Mouse (Mus musculus) embryonic facial prominence, embryonic 15.5 days (tissue): ENCODE data around the gene Gpr62. TPM values are rescaled to one million over a fixed set of nuclear protein-coding genes. Genes with fewer than 3 reads are reported as not detected.
A peak's percentile ranks its signal among the peaks of the same experiment; 100 is the strongest.

ENCODE experiments used
- ATAC-seq: fragments of 200-750 bp; cut with Nextera tagmentation; 2 replicates; pipeline ENCODE4 v1.8.0; 2017; ENCODE audit warnings: low read depth, moderate TSS enrichment; ENCODE audit not compliant: insufficient number of reproducible peaks, low FRiP score, low TSS enrichment
- H3K27ac ChIP-seq: fragments of 300-500 bp; sonication (generic); replicated peaks from 2 replicates; pipeline ENCODE4 v1.5.1; 2015; ENCODE audit warnings: mild to moderate bottlenecking, inconsistent platforms
- H3K27me3 ChIP-seq: fragments of 300-500 bp; sonication (generic); 2 replicates; pipeline ENCODE4 v1.6.1; 2015; ENCODE audit warnings: inconsistent platforms
- H3K36me3 ChIP-seq: fragments of 300-500 bp; sonication (generic); 2 replicates; pipeline ENCODE4 v1.6.1; 2015; ENCODE audit warnings: mild to moderate bottlenecking, inconsistent platforms
- H3K4me1 ChIP-seq: fragments of 300-500 bp; sonication (generic); 2 replicates; pipeline ENCODE4 v1.6.1; 2015; ENCODE audit warnings: inconsistent platforms
- H3K4me2 ChIP-seq: fragments of 300-500 bp; sonication (generic); replicated peaks from 2 replicates; pipeline ENCODE4 v1.6.1; 2015; ENCODE audit warnings: mild to moderate bottlenecking, inconsistent platforms
- H3K4me3 ChIP-seq: fragments of 300-500 bp; sonication (generic); replicated peaks from 2 replicates; pipeline ENCODE4 v1.5.1; 2015; ENCODE audit warnings: mild to moderate bottlenecking, inconsistent platforms
- H3K9ac ChIP-seq: fragments of 300-500 bp; sonication (generic); 2 replicates; pipeline ENCODE4 v1.6.1; 2015; ENCODE audit warnings: inconsistent platforms
- H3K9me3 ChIP-seq: fragments of 300-500 bp; sonication (generic); replicated peaks from 2 replicates; pipeline ENCODE4 v1.6.1; 2016; ENCODE audit warnings: inconsistent platforms
- WGBS: fragments of 180-500 bp; shearing (Covaris S2); methylation state at CpG from one replicate; pipeline ENCODE4 v1.1.7; 2015; 5-methylcytosine and 5-hydroxymethylcytosine counted together
- polyA plus RNA-seq: library from polyadenylated mRNA; unstranded; fragments of >200 nt; fragmentation: Nextera tagmentation; extraction: Ambion mirVana; gene quantifications from 2 replicates; pipeline ENCODE4 v1.2.1, GENCODE M21; 2015

Gene Gpr62
- polyA plus RNA-seq, 1 experiment from 2014 or later = 0.57 TPM

DNA sequence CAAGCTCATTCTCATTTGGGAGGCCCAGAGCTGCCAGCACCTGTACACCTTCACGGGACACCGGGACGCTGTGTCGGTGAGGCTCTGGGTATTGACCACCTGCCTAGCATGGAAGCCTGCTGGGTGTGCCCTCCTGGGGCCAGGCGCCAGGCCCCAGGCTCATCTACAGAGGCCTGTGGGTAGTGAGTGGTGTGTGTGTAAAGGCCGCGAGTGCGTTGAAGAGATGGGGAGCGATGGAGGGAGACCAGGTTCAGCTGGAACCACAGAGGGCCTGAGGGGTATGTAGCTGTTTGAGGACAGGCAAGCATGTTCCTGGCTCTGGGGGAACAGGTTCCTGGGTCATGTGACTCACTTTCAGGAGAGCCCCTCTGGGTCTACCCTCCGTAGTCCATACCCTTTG, 17.4 kb upstream of the Gpr62 start:
- no peak overlapping the region for H3K4me2 ChIP-seq
- no peaks in the 10 kb centered on the region for H3K9me3 ChIP-seq
- H3K9ac ChIP-seq = no peak overlapping the region
- no peak overlapping the region for H3K27ac ChIP-seq
- H3K4me3 ChIP-seq = no peak overlapping the region
- H3K36me3 ChIP-seq = peaks cover 58% of the 10 kb centered on the region
- H3K27me3 ChIP-seq = no peaks in the 10 kb centered on the region
- no peak for ATAC-seq
- peaks cover 3% of the 10 kb centered on the region for H3K4me1 ChIP-seq
- 96% methylated on average over 10 of the region's 10 CpGs for WGBS

DNA sequence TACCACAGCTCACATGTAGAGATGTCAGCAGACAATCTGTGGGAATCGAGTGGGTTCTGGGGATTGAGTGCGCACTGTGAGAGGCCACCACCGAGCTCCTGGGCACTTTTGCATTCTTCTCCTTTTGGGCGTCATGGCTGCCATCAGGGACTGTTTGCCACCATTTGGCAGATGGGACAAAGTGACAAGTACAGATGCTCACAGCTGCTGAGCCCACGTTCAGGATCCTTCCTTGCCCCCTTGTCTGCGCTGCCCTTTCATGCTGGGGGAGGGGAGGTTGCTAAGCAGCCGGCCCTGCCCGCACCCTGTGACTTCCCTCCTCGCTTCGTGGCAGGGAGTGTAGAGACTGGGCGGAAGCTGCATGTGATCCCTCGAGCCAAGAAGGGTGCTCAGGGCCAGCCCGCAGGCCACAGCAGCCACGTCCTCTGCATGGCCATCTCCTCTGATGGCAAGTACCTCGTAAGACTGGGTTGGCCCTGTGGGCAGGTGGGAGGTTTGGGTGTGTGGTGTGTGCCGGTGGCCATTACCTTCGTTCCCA, 16.9 kb upstream of the Gpr62 start:
- no peak overlapping the region for H3K27ac ChIP-seq
- H3K36me3 ChIP-seq = peaks cover 58% of the 10 kb centered on the region
- H3K4me1 ChIP-seq = peaks cover 8% of the 10 kb centered on the region
- H3K4me2 ChIP-seq = no peak overlapping the region
- H3K27me3 ChIP-seq = no peaks in the 10 kb centered on the region
- ATAC-seq = no peak
- no peak overlapping the region for H3K9ac ChIP-seq
- WGBS = 84% methylated on average over 17 of the region's 17 CpGs
- no peaks in the 10 kb centered on the region for H3K9me3 ChIP-seq
- H3K4me3 ChIP-seq = no peak overlapping the region

DNA sequence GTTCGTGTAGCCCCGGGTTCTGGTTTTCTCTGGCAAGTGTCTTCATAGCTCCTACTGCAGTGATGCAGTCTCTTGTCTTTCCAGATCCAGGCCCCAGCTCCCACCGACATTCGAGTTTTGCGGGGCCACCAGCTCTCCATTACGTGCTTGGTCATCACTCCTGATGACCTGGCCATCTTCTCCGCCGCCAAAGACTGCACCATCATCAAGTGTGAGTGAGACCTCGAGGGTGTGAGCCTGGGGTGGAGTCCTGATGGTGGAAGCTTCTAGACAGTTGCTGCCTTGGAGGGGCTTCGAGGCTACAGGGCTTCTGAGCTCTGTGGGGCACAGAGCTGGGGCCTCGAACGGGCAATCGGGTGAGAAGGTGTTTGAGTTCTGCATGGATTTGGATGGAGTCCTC, 15.9 kb upstream of the Gpr62 start:
- peaks cover 58% of the 10 kb centered on the region for H3K36me3 ChIP-seq
- H3K4me1 ChIP-seq = peaks cover 9% of the 10 kb centered on the region
- H3K9me3 ChIP-seq = no peaks in the 10 kb centered on the region
- no peak overlapping the region for H3K9ac ChIP-seq
- ATAC-seq = no peak
- H3K4me2 ChIP-seq = no peak overlapping the region
- H3K27me3 ChIP-seq = no peaks in the 10 kb centered on the region
- no peak overlapping the region for H3K4me3 ChIP-seq
- no peak overlapping the region for H3K27ac ChIP-seq
- 95% methylated on average over 13 of the region's 13 CpGs for WGBS

DNA sequence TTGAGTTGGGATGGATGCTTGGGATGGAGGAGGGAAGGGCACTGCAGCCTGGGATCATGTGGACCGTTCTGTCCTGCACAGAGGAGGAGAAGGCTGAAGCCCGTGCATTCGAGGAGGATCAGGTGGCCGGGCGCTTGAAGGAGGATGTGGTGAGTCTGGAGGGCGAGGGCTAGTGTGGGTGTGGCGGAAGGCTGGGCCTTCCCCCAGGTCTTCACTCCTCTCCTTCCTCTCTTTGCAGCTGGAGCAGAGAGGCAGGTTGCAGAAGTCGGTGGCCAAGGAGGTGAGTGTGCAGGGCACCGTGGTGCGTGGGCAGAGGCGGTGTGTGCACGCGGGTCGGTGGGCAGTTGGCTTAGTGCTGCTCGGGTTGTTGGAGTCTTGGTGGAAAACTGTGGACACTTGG, 15.3 kb upstream of the Gpr62 start:
- peaks cover 54% of the 10 kb centered on the region for H3K36me3 ChIP-seq

DNA sequence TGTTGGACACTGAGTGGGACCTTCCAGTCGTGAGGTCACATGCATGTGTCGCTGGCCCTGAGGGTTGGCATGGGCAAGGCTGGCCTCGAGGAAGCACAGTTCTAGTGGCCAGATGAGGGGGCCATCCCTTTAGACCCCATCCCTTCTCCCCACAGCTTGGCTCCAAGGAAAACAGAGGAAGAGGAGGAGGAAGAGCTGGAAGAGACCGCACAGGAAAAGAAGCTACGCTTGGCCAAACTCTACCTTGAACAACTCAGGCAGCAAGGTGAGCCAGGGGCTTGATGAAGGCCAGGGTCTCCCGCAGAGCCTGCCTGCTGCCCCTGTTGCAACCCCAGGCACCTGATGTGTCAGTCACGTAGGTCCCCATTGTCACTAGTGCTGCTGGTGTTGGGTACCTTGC, 14.8 kb upstream of the Gpr62 start:
- Histone ChIP-seq H3K9ac (no peak overlapping the region), H3K9me3 (no peaks in the 10 kb centered on the region), H3K36me3 (peaks cover 49% of the 10 kb centered on the region), H3K27ac (no peak overlapping the region), H3K4me3 (no peak overlapping the region), H3K4me2 (no peak overlapping the region), H3K27me3 (no peaks in the 10 kb centered on the region), H3K4me1 (peaks cover 20% of the 10 kb centered on the region)
- no peak for ATAC-seq
- 94% methylated on average over 7 of the region's 7 CpGs for WGBS

More for the DNA sequence above, 15.3 kb upstream of the Gpr62 start:
- peaks cover 15% of the 10 kb centered on the region for H3K4me1 ChIP-seq
- 89% methylated on average over 15 of the region's 15 CpGs for WGBS
- H3K27me3 ChIP-seq = no peaks in the 10 kb centered on the region
- no peaks in the 10 kb centered on the region for H3K9me3 ChIP-seq
- no peak overlapping the region for H3K9ac ChIP-seq
- H3K27ac ChIP-seq = no peak overlapping the region
- no peak overlapping the region for H3K4me2 ChIP-seq
- no peak overlapping the region for H3K4me3 ChIP-seq
- no peak for ATAC-seq

DNA sequence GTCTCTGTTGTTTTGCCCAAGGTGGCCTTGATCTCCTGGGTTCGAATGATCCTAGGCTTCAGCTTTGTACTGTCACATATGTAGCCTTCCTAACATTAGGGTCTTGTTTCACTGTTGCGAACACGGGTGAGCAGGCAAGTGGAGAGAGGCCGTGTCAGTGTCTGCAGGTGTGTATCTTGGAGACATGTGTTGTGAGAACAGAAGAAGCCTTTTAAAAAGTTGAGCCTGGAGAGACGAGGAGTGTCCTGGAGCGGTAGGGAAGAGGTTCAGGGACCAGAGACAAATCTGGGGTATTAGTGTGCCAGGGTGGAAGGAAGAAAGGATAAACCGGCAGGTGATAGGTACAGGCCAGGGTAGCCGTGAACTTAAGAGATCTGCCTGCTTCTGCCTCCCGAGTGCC, 12.4 kb upstream of the Gpr62 start:
- Histone ChIP-seq H3K36me3 (peaks cover 26% of the 10 kb centered on the region), H3K4me3 (peak overlapping the region; percentile 81), H3K9ac (peak overlapping the region; percentile 66), H3K4me1 (peaks cover 42% of the 10 kb centered on the region), H3K27me3 (no peaks in the 10 kb centered on the region), H3K27ac (no peak overlapping the region), H3K9me3 (no peaks in the 10 kb centered on the region), H3K4me2 (peak overlapping the region; percentile 88)
- ATAC-seq = no peak
- 76% methylated on average over 9 of the region's 9 CpGs for WGBS

DNA sequence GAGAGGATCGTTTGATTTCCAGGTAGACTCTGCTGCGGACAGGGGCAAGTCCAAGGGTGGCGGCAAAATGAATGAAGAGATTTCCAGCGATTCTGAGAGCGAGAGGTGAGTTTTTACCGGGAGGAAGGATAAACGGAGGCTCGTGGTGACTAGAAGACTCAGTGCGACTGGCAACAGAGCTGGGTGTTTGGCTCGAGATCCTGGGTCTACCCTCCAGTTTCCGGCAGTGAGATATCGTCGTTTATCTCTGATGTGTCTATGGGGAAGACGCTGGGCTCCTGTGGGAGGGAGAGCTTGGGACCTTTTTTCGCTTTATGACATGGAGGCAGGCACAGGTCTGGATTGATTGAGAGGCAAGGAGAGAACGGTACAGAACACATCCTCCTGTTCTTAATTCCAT, 11.9 kb upstream of the Gpr62 start:
- Histone ChIP-seq H3K27me3 (no peaks in the 10 kb centered on the region), H3K4me1 (peaks cover 42% of the 10 kb centered on the region), H3K4me2 (peak overlapping the region; percentile 88), H3K9me3 (no peaks in the 10 kb centered on the region), H3K9ac (peak overlapping the region; percentile 66), H3K27ac (no peak overlapping the region), H3K4me3 (peak overlapping the region; percentile 81), H3K36me3 (peaks cover 21% of the 10 kb centered on the region)
- no peak for ATAC-seq
- 2% methylated on average over 16 of the region's 16 CpGs for WGBS

DNA sequence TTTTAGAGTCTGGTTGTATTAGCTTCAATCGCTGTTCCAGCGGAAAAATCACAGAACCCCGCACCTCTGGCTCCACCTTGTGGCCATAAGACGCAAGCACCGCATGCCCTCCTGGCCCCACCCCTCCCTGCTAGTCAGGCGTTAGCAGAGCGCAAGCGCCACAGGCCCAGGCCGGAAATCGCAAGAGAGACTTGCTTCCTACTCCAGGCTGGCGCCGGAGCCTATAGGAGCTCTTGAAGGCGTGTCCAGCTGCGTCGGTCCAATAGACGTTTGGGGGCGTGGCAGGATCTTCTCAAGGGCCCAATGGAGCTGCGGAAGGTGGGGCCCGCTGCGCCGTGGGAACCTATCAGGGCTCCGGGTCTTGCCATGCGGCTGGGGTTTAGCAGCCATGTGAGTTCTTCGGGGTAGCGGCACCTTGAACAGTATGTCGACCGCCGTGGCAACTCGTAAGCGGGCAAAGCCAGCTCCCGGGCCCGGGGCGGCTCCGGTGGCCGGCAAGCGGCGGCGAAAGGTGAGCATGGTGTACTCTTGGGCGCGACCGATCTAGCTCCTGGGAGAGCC, 11.3 kb upstream of the Gpr62 start, which contains the start of gene Parp3:
Gene Parp3 (minus strand): TSS at position 26 of the 561 bp plus-strand sequence.
- Histone ChIP-seq H3K27me3 (no peaks in the 10 kb centered on the region), H3K9me3 (no peaks in the 10 kb centered on the region), H3K4me3 (peak within 1 kb of the TSS; percentile 81), H3K27ac (peak within 1 kb of the TSS; percentile 88), H3K4me2 (peak within 1 kb of the TSS; percentile 88), H3K9ac (peak within 1 kb of the TSS; percentile 66), H3K36me3 (peaks cover 19% of the 10 kb centered on the region), H3K4me1 (peaks cover 49% of the 10 kb centered on the region)
- ATAC-seq = peak; percentile 98
- under 1% methylated on average over 41 of the region's 41 CpGs for WGBS

DNA sequence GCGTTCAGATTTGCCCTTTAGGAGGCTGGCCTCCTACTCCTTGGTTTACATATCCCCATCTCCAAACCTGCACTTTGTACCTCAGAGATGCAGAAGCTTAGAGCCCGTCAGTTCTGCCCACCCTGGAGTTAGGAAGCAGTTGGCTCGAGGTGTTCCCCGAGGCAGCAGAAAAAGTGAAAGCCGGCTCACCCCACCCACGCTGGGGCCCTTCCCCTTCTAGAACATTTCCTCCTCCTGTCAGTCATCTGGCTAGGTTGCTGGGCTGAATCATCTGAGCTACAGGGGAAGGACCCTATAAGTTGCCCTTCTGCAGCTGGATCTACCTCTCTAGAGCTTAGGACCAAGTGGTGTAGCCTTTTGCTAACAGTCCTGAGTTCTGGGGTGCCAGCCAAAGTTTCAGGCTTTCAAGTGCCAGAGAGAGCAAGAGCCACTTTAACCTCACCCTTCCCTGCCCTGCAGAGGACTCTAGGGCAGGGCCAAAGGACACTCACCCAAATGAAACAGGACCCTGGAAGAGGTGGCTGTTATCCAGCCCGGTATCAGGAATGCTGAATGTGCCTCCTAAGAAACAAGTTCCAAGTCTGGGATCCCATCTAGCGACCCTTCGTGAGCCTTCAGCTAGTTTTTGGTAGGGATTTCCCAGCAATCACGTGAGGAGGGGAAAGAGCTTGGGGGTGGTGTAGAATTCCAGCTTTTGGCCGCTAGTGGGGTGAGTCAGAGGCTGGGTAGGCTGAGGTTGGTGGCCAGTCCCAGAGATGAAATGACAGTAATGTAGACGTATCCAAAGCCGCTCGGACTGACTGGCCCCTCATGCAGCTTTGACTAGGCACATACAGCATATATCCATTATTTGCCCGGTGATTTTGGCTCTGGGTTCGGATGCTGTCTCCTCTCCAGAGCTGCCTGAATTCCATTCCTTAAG, 10.5 kb upstream of the Gpr62 start:
- peak; percentile 30 for ATAC-seq
- no peaks in the 10 kb centered on the region for H3K9me3 ChIP-seq
- H3K4me1 ChIP-seq = peaks cover 56% of the 10 kb centered on the region
- H3K4me3 ChIP-seq = peak overlapping the region; percentile 81
- H3K4me2 ChIP-seq = peak overlapping the region; percentile 88
- H3K27me3 ChIP-seq = no peaks in the 10 kb centered on the region
- 0 out of 2 replicates have a peak overlapping the region, but pooled peaks have one; percentile 3 for H3K9ac ChIP-seq
- peaks cover 19% of the 10 kb centered on the region for H3K36me3 ChIP-seq
- 16% methylated on average over 16 of the region's 16 CpGs for WGBS
- peak overlapping the region; percentile 88 for H3K27ac ChIP-seq

DNA sequence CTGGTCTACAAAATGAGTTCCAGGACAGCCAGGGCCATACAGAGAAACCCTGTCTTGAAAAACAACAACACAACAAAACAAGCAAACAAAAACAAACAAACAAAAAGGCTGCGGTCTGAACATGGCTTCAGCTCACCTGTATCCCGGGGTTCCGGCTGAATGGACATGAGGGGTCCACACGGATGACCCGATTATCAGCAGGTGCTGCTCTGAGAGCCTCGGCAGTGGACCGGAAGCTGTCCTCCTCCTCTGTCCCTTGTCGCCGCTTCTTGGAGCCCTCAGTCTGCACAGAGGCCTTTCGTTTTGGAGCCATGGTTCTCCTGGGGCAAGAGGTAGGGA, 9.9 kb upstream of the Gpr62 start, which contains the start of gene Rrp9:
Gene Rrp9 (plus strand): TSS at position 301 of the 339 bp plus-strand sequence.
- peak within 1 kb of the TSS; percentile 81 for H3K4me3 ChIP-seq
- H3K27me3 ChIP-seq = no peaks in the 10 kb centered on the region
- peaks cover 56% of the 10 kb centered on the region for H3K4me1 ChIP-seq
- 0 out of 2 replicates have a peak within 1 kb of the TSS, but pooled peaks have one; percentile 3 for H3K9ac ChIP-seq
- peak within 1 kb of the TSS; percentile 88 for H3K4me2 ChIP-seq
- peak within 1 kb of the TSS; percentile 88 for H3K27ac ChIP-seq
- no peaks in the 10 kb centered on the region for H3K9me3 ChIP-seq
- 79% methylated on average over 10 of the region's 10 CpGs for WGBS
- peaks cover 13% of the 10 kb centered on the region for H3K36me3 ChIP-seq
- no peak for ATAC-seq

DNA sequence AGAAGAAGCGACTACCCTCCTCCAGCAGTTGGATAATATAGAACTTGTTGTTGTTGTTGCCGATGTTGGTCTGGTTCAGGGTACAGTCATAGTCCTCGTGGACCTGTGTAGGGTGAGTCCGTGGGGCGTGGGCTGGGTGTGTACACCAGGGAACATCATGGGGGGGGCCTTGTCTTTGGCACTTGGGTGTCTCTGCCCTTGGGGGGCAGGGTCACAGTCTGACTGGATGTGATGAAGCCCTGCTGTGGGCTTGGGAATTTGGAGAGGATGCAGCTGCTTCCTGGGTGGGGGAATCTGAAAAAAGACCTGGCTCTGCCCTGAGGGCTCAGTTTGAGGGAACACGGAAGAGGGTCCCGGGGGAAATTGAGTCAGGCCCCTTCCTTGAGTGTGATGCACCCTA, 9.3 kb upstream of the Gpr62 start:
- ATAC-seq = no peak
- no peak overlapping the region for H3K9ac ChIP-seq
- H3K27ac ChIP-seq = 0 out of 2 replicates have a peak overlapping the region, but pooled peaks have one; percentile 25
- H3K4me2 ChIP-seq = peak overlapping the region; percentile 24; the same call in 1 of the 2 replicates
- no peaks in the 10 kb centered on the region for H3K27me3 ChIP-seq
- no peaks in the 10 kb centered on the region for H3K9me3 ChIP-seq
- 53% methylated on average over 7 of the region's 7 CpGs for WGBS
- H3K4me3 ChIP-seq = no peak overlapping the region; the same call in 1 of the 2 replicates
- H3K4me1 ChIP-seq = peaks cover 58% of the 10 kb centered on the region
- peaks cover 7% of the 10 kb centered on the region for H3K36me3 ChIP-seq
